In genomic region chr11:20542739-20543452, GRCm38 (mm10) we compare ENCODE assay signal across 8 mouse cellular contexts. TPM values are rescaled to one million over a fixed set of nuclear protein-coding genes. Genes with fewer than 3 reads are reported as not detected.
DNase-seq lines count a peak whose midpoint lies in the region; ATAC-seq lines count a peak whose summit lies in the region.

Gene Sertad2 (plus strand): TSS chr11:20543253.

- peak within 1 kb of the TSS; percentile 75 for H3K9ac ChIP-seq in hindbrain, embryonic 15.5 days

- WGBS in hindbrain, embryonic 15.5 days = under 1% methylated on average over 48 of the region's 62 CpGs

- peaks cover 16% of the 10 kb centered on the region for H3K4me1 ChIP-seq in hindbrain, embryonic 15.5 days (replicated peaks)

- H3K27ac ChIP-seq in hindbrain, embryonic 15.5 days (replicated peaks) = peak within 1 kb of the TSS; percentile 95

- peak; percentile 99 for ATAC-seq in hindbrain, embryonic 15.5 days (ENCODE audit: low FRiP score, low read depth)

- H3K36me3 ChIP-seq in hindbrain, embryonic 15.5 days = no peaks in the 10 kb centered on the region

- peak within 1 kb of the TSS; percentile 94 for H3K4me3 ChIP-seq in hindbrain, embryonic 15.5 days

- H3K4me2 ChIP-seq in hindbrain, embryonic 15.5 days = peak within 1 kb of the TSS; percentile 80

- no peaks in the 10 kb centered on the region for H3K9me3 ChIP-seq in hindbrain, embryonic 15.5 days

- no peaks in the 10 kb centered on the region for H3K27me3 ChIP-seq in hindbrain, embryonic 15.5 days

- DNase-seq in T-cell, adult 2 months (ENCODE audit: low spot score) = peak; percentile 96
- peak; percentile 99 to 100 for DNase-seq in cerebellum, postnatal 36 days
- peak; percentile 99 for DNase-seq in frontal cortex, postnatal 36 days (ENCODE audit: low spot score in 2 of 2)
- peak; percentile 99 for DNase-seq in left cerebral cortex, adult 11 months (ENCODE audit: low spot score)
- DNase-seq in lung, postnatal 4 days = peak; percentile 99 to 100
- DNase-seq in retina, postnatal 7 days (ENCODE audit: low read depth, low spot score) = peak; percentile 97
- DNase-seq in urinary bladder, adult 2 months (ENCODE audit: low spot score) = peak; percentile 98

RNA-seq across cellular contexts. Expression of gene Sertad2, which starts in this region (rescaled TPM):
- polyA plus RNA-seq in hindbrain, embryonic 15.5 days (2015; fragmentation: Nextera tagmentation; extraction: Ambion mirVana) = 27.9 and 33.5 TPM in 2 replicates
- 18.0 and 19.1 TPM in 2 replicates for polyA plus RNA-seq in urinary bladder, adult 2 months (2012; rRNA removed)

Comparison
In these comparisons a context has a peak if more than half of its experiments do, and no peak if none do; other contexts are left out.
1. Peak in every context shown above with its lines: DNase-seq, ATAC-seq, H3K4me3 ChIP-seq and H3K27ac ChIP-seq.